Mouse (Mus musculus) MEL (cell line): Measurements from ENCODE around the gene Cela3b. TPM values are rescaled to one million over a fixed set of nuclear protein-coding genes. Genes with fewer than 3 reads are reported as not detected.

Experiments
- DNase-seq: peaks from one replicate; pipeline ENCODE4 v3.0.0; 2011; ENCODE audit warnings: low read depth, low spot score
- H3K27ac ChIP-seq: 2 replicates; pipeline ENCODE4 v1.5.1; 2012; ENCODE audit warnings: low read depth, mild to moderate bottlenecking, control low read depth, low read length, moderate library complexity; ENCODE audit not compliant: control insufficient read depth
- H3K27me3 ChIP-seq, 2 experiments: fragments of 150-350 bp in 1 of 2; sonication (generic) in 1 of 2; 2 replicates each; pipeline ENCODE4 v1.6.1; 2012; ENCODE audit warnings: low read length in 2 of 2, mild to moderate bottlenecking in 2 of 2, improper control_type of control experiment in 1 of 2, moderate library complexity in 1 of 2; ENCODE audit not compliant: insufficient read depth in 2 of 2, control insufficient read depth in 1 of 2
- H3K36me3 ChIP-seq, 2 experiments: 2 replicates each; pipeline ENCODE4 v1.6.1; 2012 to 2014; ENCODE audit warnings: low read length in 2 of 2, improper control_type of control experiment in 1 of 2, inconsistent platforms in 1 of 2, mild to moderate bottlenecking in 1 of 2; ENCODE audit not compliant: insufficient read depth in 2 of 2, control insufficient read depth in 1 of 2
- H3K4me1 ChIP-seq, 2 experiments: fragments of 150-350 bp in 1 of 2; sonication (generic) in 1 of 2; 2 replicates each; pipeline ENCODE4 v1.6.1; 2012; ENCODE audit warnings: low read length in 2 of 2, improper control_type of control experiment in 1 of 2, mild to moderate bottlenecking in 1 of 2; ENCODE audit not compliant: insufficient read depth in 2 of 2, control insufficient read depth in 1 of 2
- H3K4me3 ChIP-seq, 2 experiments: fragments of 150-350 bp in 1 of 2; sonication (generic) in 1 of 2; 2 replicates each; pipeline ENCODE4 v1.5.1; 2012; ENCODE audit warnings: low read depth in 2 of 2, low read length in 2 of 2, mild to moderate bottlenecking in 2 of 2, moderate library complexity in 2 of 2, control low read depth in 1 of 2, improper control_type of control experiment in 1 of 2; ENCODE audit not compliant: control insufficient read depth in 1 of 2, insufficient read depth in 1 of 2
- H3K79me2 ChIP-seq: 2 replicates; pipeline ENCODE4 v1.6.1; 2012; ENCODE audit warnings: mild to moderate bottlenecking, low read length, moderate library complexity; ENCODE audit not compliant: control insufficient read depth, poor library complexity, insufficient read depth
- H3K9ac ChIP-seq: 2 replicates; pipeline ENCODE4 v1.6.1; 2012; ENCODE audit warnings: low read depth, mild to moderate bottlenecking, control low read depth, low read length, moderate library complexity; ENCODE audit not compliant: control insufficient read depth, poor library complexity, severe bottlenecking
- H3K9me3 ChIP-seq: fragments of 150-350 bp; sonication (generic); replicated peaks from 2 replicates; pipeline ENCODE4 v1.6.1; 2012; ENCODE audit warnings: mild to moderate bottlenecking, low read length, improper control_type of control experiment, moderate library complexity; ENCODE audit not compliant: insufficient read depth
- BHLHE40 ChIP-seq: IDR thresholded peaks from 2 replicates; pipeline ENCODE4 v1.6.1; 2012; ENCODE audit warnings: low read depth, mild to moderate bottlenecking, inconsistent platforms, low read length, improper control_type of control experiment, borderline replicate concordance
- CHD1 ChIP-seq: IDR thresholded peaks from 2 replicates; pipeline ENCODE4 v1.6.1; 2012; ENCODE audit warnings: low read depth, mild to moderate bottlenecking, inconsistent platforms, low read length, improper control_type of control experiment
- CHD2 ChIP-seq: IDR thresholded peaks from 2 replicates; pipeline ENCODE4 v1.6.1; 2011; ENCODE audit warnings: low read length, improper control_type of control experiment
- E2F4 ChIP-seq: IDR thresholded peaks from 2 replicates; pipeline ENCODE4 v1.6.1; 2011; ENCODE audit warnings: low read depth, low read length, improper control_type of control experiment, borderline replicate concordance
- ELF1 ChIP-seq: IDR thresholded peaks from 2 replicates; pipeline ENCODE4 v1.6.1; 2014; ENCODE audit warnings: low read depth, mild to moderate bottlenecking, inconsistent platforms, low read length, improper control_type of control experiment, moderate library complexity
- EP300 ChIP-seq, 2 experiments: IDR thresholded peaks; 2 replicates each; pipeline ENCODE4 v1.6.1; 2011; ENCODE audit warnings: improper control_type of control experiment in 2 of 2, low read length in 2 of 2, low read depth in 1 of 2, mild to moderate bottlenecking in 1 of 2
- ETS1 ChIP-seq: IDR thresholded peaks from 2 replicates; pipeline ENCODE4 v1.6.1; 2012; ENCODE audit warnings: low read depth, mild to moderate bottlenecking, inconsistent platforms, low read length, improper control_type of control experiment, moderate library complexity
- GABPA ChIP-seq: IDR thresholded peaks from 2 replicates; pipeline ENCODE4 v1.6.1; 2012; ENCODE audit warnings: low read depth, mild to moderate bottlenecking, inconsistent platforms, low read length, improper control_type of control experiment, moderate library complexity
- GATA1 ChIP-seq: IDR thresholded peaks from 2 replicates; pipeline ENCODE4 v1.6.1; 2011; ENCODE audit warnings: low read depth, low read length, improper control_type of control experiment
- MAFK ChIP-seq: IDR thresholded peaks from 2 replicates; pipeline ENCODE4 v1.6.1; 2011; ENCODE audit warnings: low read depth, mild to moderate bottlenecking, low read length, improper control_type of control experiment, borderline replicate concordance
- MAX ChIP-seq: IDR thresholded peaks from 2 replicates; pipeline ENCODE4 v1.6.1; 2011; ENCODE audit warnings: low read length, improper control_type of control experiment
- MAZ ChIP-seq: IDR thresholded peaks from 2 replicates; pipeline ENCODE4 v1.6.1; 2012; ENCODE audit warnings: low read depth, mild to moderate bottlenecking, inconsistent platforms, low read length, improper control_type of control experiment
- MXI1 ChIP-seq: IDR thresholded peaks from 2 replicates; pipeline ENCODE4 v1.6.1; 2011; ENCODE audit warnings: mild to moderate bottlenecking, low read depth, low read length, improper control_type of control experiment
- MYC ChIP-seq: IDR thresholded peaks from 2 replicates; pipeline ENCODE4 v1.6.1; 2011; ENCODE audit warnings: low read depth, mild to moderate bottlenecking, low read length, improper control_type of control experiment, moderate library complexity
- NELFE ChIP-seq: IDR thresholded peaks from 2 replicates; pipeline ENCODE4 v1.6.1; 2011; ENCODE audit warnings: low read depth, low read length, improper control_type of control experiment
- POLR2A ChIP-seq, 2 experiments: IDR thresholded peaks; 2 replicates each; pipeline ENCODE4 v1.6.1; 2011 to 2012; ENCODE audit warnings: low read length in 2 of 2, mild to moderate bottlenecking in 2 of 2, control low read depth in 1 of 2, improper control_type of control experiment in 1 of 2, low read depth in 1 of 2, moderate library complexity in 1 of 2; ENCODE audit not compliant: control insufficient read depth in 1 of 2, insufficient read depth in 1 of 2, poor library complexity in 1 of 2
- POLR2AphosphoS5 ChIP-seq: IDR thresholded peaks from 2 replicates; pipeline ENCODE4 v1.6.1; 2012; ENCODE audit warnings: low read depth, borderline replicate concordance, mild to moderate bottlenecking, inconsistent platforms, low read length, moderate library complexity, mixed read lengths
- RAD21 ChIP-seq: IDR thresholded peaks from 2 replicates; pipeline ENCODE4 v1.6.1; 2011; ENCODE audit warnings: mild to moderate bottlenecking, low read depth, low read length, improper control_type of control experiment
- RCOR1 ChIP-seq: IDR thresholded peaks from 2 replicates; pipeline ENCODE4 v1.6.1; 2012; ENCODE audit warnings: low read depth, mild to moderate bottlenecking, inconsistent platforms, low read length, improper control_type of control experiment
- SIN3A ChIP-seq: IDR thresholded peaks from 2 replicates; pipeline ENCODE4 v1.6.1; 2012; ENCODE audit warnings: low read length, improper control_type of control experiment, inconsistent platforms
- SMC3 ChIP-seq: IDR thresholded peaks from 2 replicates; pipeline ENCODE4 v1.6.1; 2011; ENCODE audit warnings: low read depth, low read length, improper control_type of control experiment
- TAL1 ChIP-seq: IDR thresholded peaks from 2 replicates; pipeline ENCODE4 v1.6.1; 2012; ENCODE audit warnings: mild to moderate bottlenecking, inconsistent platforms, low read length, moderate library complexity, mixed read lengths
- TBP ChIP-seq: IDR thresholded peaks from 2 replicates; pipeline ENCODE4 v1.8.0; 2011; ENCODE audit warnings: low read depth, low read length, improper control_type of control experiment
- TCF12 ChIP-seq: IDR thresholded peaks from 2 replicates; pipeline ENCODE4 v1.6.1; 2014; ENCODE audit warnings: low read depth, mild to moderate bottlenecking, inconsistent platforms, low read length, improper control_type of control experiment, moderate library complexity
- USF1 ChIP-seq: IDR thresholded peaks from 2 replicates; pipeline ENCODE4 v1.6.1; 2014; ENCODE audit warnings: low read depth, mild to moderate bottlenecking, inconsistent platforms, low read length, improper control_type of control experiment, moderate library complexity
- USF2 ChIP-seq, 2 experiments: IDR thresholded peaks; 2 replicates each; pipeline ENCODE4 v1.6.1; 2011 to 2012; ENCODE audit warnings: improper control_type of control experiment in 2 of 2, low read length in 2 of 2, borderline replicate concordance in 1 of 2, inconsistent platforms in 1 of 2, low read depth in 1 of 2, mild to moderate bottlenecking in 1 of 2; ENCODE audit not compliant: insufficient read depth in 1 of 2
- ZMIZ1 ChIP-seq: IDR thresholded peaks from 2 replicates; pipeline ENCODE4 v1.6.1; 2012; ENCODE audit warnings: low read depth, mild to moderate bottlenecking, inconsistent platforms, low read length, improper control_type of control experiment, moderate library complexity
- ZNF384 ChIP-seq: IDR thresholded peaks from 2 replicates; pipeline ENCODE4 v1.6.1; 2012; ENCODE audit warnings: low read depth, mild to moderate bottlenecking, inconsistent platforms, low read length, improper control_type of control experiment
- polyA plus RNA-seq, 2 experiments: library from polyadenylated mRNA; stranded (reverse) in 1 of 2; unstranded in 1 of 2; fragments of >175 nt in 1 of 2; fragments of >200 nt in 1 of 2; gene quantifications; 2 replicates each; pipeline versions ENCODE4 v1.2.1 to v1.2.4; 2012; ENCODE audit warnings: low replicate concordance in 2 of 2, low read depth in 1 of 2; ENCODE audit not compliant: insufficient read length in 2 of 2, insufficient read depth in 1 of 2, missing spikeins in 1 of 2
- total RNA-seq: library from RNA; depleted of rRNA; stranded (reverse); fragments of 300-350 nt; gene quantifications from 2 replicates; pipeline ENCODE4 v1.2.3, GENCODE M21; 2012

The Cela3b gene
- total and polyA plus RNA-seq, 3 experiments = not detected

DNA sequence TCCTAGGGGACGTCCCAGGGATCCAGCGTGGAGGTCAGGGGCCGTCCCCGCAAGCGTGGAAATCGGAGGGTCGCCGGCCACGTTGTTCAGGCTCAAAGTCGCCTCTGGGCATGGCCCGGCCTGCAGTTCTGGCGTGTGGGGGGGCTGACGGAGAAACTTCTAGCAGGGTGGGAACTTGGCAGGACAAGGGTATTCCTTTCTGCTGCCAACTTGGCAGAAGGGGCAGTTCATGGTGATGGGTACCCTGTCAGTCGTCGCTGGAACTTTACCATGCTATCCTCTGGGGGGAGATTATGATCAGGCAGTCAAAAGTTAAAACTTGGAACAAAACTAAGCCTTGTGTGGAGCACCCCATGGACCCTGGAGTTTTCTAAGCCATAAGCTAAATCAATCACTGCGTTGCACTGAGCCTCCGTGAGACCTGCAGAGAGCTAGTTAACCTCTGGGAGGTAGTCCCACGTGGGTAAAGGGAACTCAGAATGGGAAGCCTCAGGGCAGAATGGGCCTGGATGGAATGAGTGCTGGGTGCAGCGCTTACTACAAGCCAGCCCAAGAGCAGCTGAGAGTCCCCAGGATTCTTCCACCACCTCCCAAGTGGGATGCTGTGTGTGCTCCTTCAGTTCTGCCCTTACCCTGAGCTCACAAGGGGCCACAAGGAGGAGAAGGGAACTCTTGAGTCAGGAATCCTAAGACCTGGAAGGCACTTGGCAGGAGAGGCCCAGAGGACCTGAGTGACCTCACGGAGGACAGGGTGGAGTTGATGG, 38.9 kb upstream of the Cela3b start:
- peak overlapping the region; percentile 28 to 35; a peak in 1 of 4 replicates for H3K4me3 ChIP-seq
- H3K27ac ChIP-seq = no peak overlapping the region
- no peaks in the 10 kb centered on the region for H3K27me3 ChIP-seq
- no peak for DNase-seq
- no peaks in the 10 kb centered on the region; the same call in 1 of the 2 replicates for H3K79me2 ChIP-seq
- H3K9ac ChIP-seq = no peak overlapping the region
- H3K9me3 ChIP-seq = no peaks in the 10 kb centered on the region
- no peak for TF ChIP-seq MAFK
- TF ChIP-seq GABPA = no peak
- TF ChIP-seq RAD21 = no peak
- TF ChIP-seq RCOR1 = no peak
- H3K36me3 ChIP-seq = no peaks in the 10 kb centered on the region
- H3K4me1 ChIP-seq = peaks cover 0 to 4% of the 10 kb centered on the region in 2 experiments; a peak in 1 of 4 replicates

GRCm38 (mm10) chr4:137468260-137469080, 38.1 kb upstream of the Cela3b start, which contains the start of gene Hspg2:
Hspg2 (plus strand) TSS chr4:137468769.
- Histone ChIP-seq H3K4me1 (peaks cover 0 to 4% of the 10 kb centered on the region in 2 experiments; a peak in 1 of 4 replicates), H3K9me3 (no peaks in the 10 kb centered on the region), H3K27me3 (no peaks in the 10 kb centered on the region), H3K27ac (no peak within 1 kb of the TSS), H3K9ac (peak within 1 kb of the TSS; percentile 56), H3K4me3 (peak within 1 kb of the TSS; percentile 42 to 58), H3K79me2 (no peaks in the 10 kb centered on the region; the same call in 1 of the 2 replicates), H3K36me3 (no peaks in the 10 kb centered on the region)
- DNase-seq = peak; percentile 86
- TF ChIP-seq ELF1 (no peak), TAL1 (no peak), CHD2 (no peak), CHD1 (no peak), GABPA (no peak), ZNF384 (no peak), ZMIZ1 (no peak), E2F4 (no peak), MAFK (no peak), BHLHE40 (no peak), MXI1 (peak; percentile 71), POLR2A (IDR thresholded peaks at IDR 0.05; ENCODE audit: control insufficient read depth in 1 of 2, insufficient read depth in 1 of 2, low read depth in 1 of 2, low read length in 2 of 2, poor library complexity in 1 of 2) (peak; percentile 46 to 70; a peak in 1 of 4 replicates), NELFE (peak; percentile 58), TBP (no peak), SMC3 (no peak), SIN3A (0 out of 2 replicates have a peak, but pooled peaks have one; percentile 23), MAZ (no peak), ETS1 (no peak), RAD21 (no peak), MYC (peak; percentile 69), TCF12 (no peak), EP300 (IDR thresholded peaks at IDR 0.05; ENCODE audit: low read depth in 1 of 2, low read length in 2 of 2) (no peak), USF1 (0 out of 2 replicates have a peak, but pooled peaks have one; percentile 43), USF2 (IDR thresholded peaks at IDR 0.05; ENCODE audit: borderline replicate concordance in 1 of 2, insufficient read depth in 1 of 2, low read depth in 1 of 2, low read length in 2 of 2) (no peak), MAX (peak; percentile 92), GATA1 (no peak), POLR2AphosphoS5 (no peak)
